Mouse (Mus musculus) heart, embryonic 12.5 days (tissue): ENCODE data around the gene Zmynd15. TPM values are rescaled to one million over a fixed set of nuclear protein-coding genes. Genes with fewer than 3 reads are reported as not detected.
"Not testable (repeated sequence)": the region's sequence is repeated elsewhere in the genome, so short reads cannot be mapped to it uniquely, and the experiment has no call there.

ENCODE experiments used
- ATAC-seq: fragments of 200-750 bp; cut with Nextera tagmentation; 2 replicates; pipeline ENCODE4 v1.8.0; 2017; ENCODE audit warnings: moderate TSS enrichment, moderate library complexity; ENCODE audit not compliant: insufficient number of reproducible peaks, low FRiP score
- H3K27ac ChIP-seq: fragments of 300-500 bp; sonication (generic); 2 replicates; pipeline ENCODE4 v1.5.1; 2016; ENCODE audit warnings: mild to moderate bottlenecking, moderate library complexity; ENCODE audit not compliant: poor library complexity, severe bottlenecking
- H3K27me3 ChIP-seq: fragments of 300-500 bp; sonication (generic); replicated peaks from 2 replicates; pipeline ENCODE4 v1.6.1; 2016; ENCODE audit warnings: mild to moderate bottlenecking, moderate library complexity
- H3K36me3 ChIP-seq: fragments of 300-500 bp; sonication (generic); 2 replicates; pipeline ENCODE4 v1.6.1; 2016; ENCODE audit warnings: mild to moderate bottlenecking, moderate library complexity
- H3K4me1 ChIP-seq: fragments of 300-500 bp; sonication (generic); replicated peaks from 2 replicates; pipeline ENCODE4 v1.6.1; 2016; ENCODE audit warnings: mild to moderate bottlenecking
- H3K4me2 ChIP-seq: fragments of 300-500 bp; sonication (generic); 2 replicates; pipeline ENCODE4 v1.6.1; 2016; ENCODE audit warnings: mild to moderate bottlenecking, moderate library complexity
- H3K4me3 ChIP-seq: fragments of 300-500 bp; sonication (generic); 2 replicates; pipeline ENCODE4 v1.5.1; 2016; ENCODE audit warnings: mild to moderate bottlenecking
- H3K9ac ChIP-seq: fragments of 300-500 bp; sonication (generic); 2 replicates; pipeline ENCODE4 v1.6.1; 2016; ENCODE audit warnings: mild to moderate bottlenecking, moderate library complexity
- H3K9me3 ChIP-seq: fragments of 300-500 bp; sonication (generic); replicated peaks from 2 replicates; pipeline ENCODE4 v1.6.1; 2016; ENCODE audit warnings: mild to moderate bottlenecking, moderate library complexity
- WGBS: fragments of 180-500 bp; shearing (Covaris S2); methylation state at CpG from one replicate; pipeline ENCODE4 v1.1.7; 2016; 5-methylcytosine and 5-hydroxymethylcytosine counted together
- polyA plus RNA-seq: library from polyadenylated mRNA; unstranded; fragments of >200 nt; fragmentation: Nextera tagmentation; extraction: Ambion mirVana; gene quantifications from 2 replicates; pipeline ENCODE4 v1.2.1, GENCODE M21; 2016

Gene Zmynd15
- polyA plus RNA-seq, 1 experiment from 2014 or later, result 1.9 TPM

GRCm38 (mm10) chr11:70473291-70473690, 14.1 kb downstream of the Zmynd15 start:
- not testable (repeated sequence) for H3K9ac ChIP-seq, H3K27me3 ChIP-seq, H3K36me3 ChIP-seq, H3K4me3 ChIP-seq, ATAC-seq, H3K4me2 ChIP-seq, H3K27ac ChIP-seq, H3K9me3 ChIP-seq
- H3K4me1 ChIP-seq, result peaks cover 12% of the 10 kb centered on the region; the same call in 1 of the 2 replicates
- 77% methylated on average over 5 of the region's 5 CpGs for WGBS

DNA sequence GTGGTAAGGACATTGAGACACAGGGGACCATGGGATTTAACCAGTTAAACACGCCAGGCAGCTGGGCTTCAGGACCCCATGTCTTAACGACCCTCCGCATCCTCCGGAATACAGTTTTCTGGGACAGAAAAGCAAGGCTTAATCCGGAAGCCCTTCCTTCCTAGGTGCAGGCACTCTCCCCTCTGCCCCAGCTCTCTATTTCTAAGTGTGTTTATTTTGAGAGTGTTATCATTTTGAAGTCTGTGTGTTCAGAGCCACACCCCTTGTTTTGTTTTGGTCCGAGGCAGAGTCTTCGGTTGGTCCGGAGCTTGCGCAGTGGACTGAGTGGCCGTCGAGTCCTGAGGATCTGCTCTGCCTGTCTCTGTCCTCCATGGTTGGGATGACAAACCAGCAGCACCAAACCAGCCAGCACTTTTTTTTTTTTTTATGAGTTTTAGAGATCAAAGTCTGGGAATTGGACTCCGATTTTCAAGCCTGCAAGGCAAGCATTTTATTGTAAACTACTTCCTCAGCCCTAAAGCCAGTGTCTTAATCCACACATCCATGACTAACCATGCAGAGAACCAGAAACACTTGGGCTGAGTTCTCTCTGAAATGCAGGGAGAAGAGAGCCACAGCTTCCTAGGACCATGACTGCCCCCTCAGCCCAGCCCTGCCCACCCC, 15.8 kb downstream of the Zmynd15 start:
- 56% methylated on average over 12 of the region's 12 CpGs for WGBS
- Histone ChIP-seq H3K27me3 (no peaks in the 10 kb centered on the region), H3K4me2 (no peak overlapping the region), H3K27ac (no peak overlapping the region), H3K4me3 (no peak overlapping the region), H3K9ac (no peak overlapping the region), H3K36me3 (no peaks in the 10 kb centered on the region), H3K4me1 (peaks cover 4% of the 10 kb centered on the region; the same call in 1 of the 2 replicates), H3K9me3 (no peaks in the 10 kb centered on the region)
- no peak for ATAC-seq

- no peak overlapping the region for H3K27ac ChIP-seq
- no peaks in the 10 kb centered on the region for H3K27me3 ChIP-seq
- WGBS, result 47% methylated on average over 2 of the region's 2 CpGs
- H3K4me2 ChIP-seq, result no peak overlapping the region
- H3K4me1 ChIP-seq, result no peaks in the 10 kb centered on the region
- no peak for ATAC-seq
- H3K36me3 ChIP-seq, result no peaks in the 10 kb centered on the region
- no peak overlapping the region for H3K9ac ChIP-seq
- H3K9me3 ChIP-seq, result no peaks in the 10 kb centered on the region
- H3K4me3 ChIP-seq, result no peak overlapping the region
Measured at GRCm38 (mm10) chr11:70485498-70485897, 26.3 kb downstream of the Zmynd15 start.

DNA sequence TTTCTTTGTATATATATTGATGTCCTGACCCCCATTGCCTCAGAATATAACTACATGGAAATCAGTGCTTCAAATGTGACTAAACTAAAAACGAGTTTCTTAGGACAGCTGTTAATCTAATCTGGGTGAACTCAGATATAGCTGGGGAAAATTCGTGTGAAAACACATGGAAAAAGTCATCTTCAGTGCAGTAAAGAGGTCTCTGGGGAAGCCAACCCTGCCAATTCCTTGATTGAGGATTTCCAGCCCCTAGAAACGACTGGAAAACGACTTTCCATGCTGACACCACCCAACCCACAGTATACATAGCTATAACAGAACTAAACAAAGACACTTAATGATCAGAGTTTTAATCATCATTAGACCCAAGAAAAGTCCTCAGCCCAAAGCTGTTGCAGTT, 28.6 kb downstream of the Zmynd15 start:
- no peak for ATAC-seq
- H3K27me3 ChIP-seq, result no peaks in the 10 kb centered on the region
- H3K4me3 ChIP-seq, result no peak overlapping the region

DNA sequence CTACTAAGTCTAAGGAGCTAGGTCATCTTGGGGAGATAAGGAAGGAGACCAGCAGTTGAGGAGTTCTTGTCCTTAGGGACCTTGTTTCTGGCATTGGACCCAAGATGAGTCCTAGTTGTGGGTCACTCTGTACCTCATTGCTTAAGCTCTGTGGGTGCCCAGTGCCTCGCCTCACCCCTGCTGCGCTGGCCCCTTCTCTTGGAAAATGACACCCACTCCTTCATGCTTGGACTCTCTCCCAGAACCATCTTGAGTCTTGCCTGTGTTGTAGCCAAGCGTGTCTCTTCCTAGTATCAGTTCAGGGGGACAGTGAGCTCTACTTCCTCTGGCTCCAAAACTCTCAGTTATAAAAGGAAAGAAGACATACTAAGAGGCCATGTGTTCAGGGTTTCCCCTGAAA, 29.9 kb downstream of the Zmynd15 start:
- WGBS, result 84% methylated on average over 3 of the region's 3 CpGs
- no peak overlapping the region for H3K4me3 ChIP-seq
- no peak overlapping the region for H3K4me2 ChIP-seq
- no peak for ATAC-seq
- no peak overlapping the region for H3K9ac ChIP-seq
- no peaks in the 10 kb centered on the region for H3K36me3 ChIP-seq
- no peaks in the 10 kb centered on the region for H3K27me3 ChIP-seq
- no peak overlapping the region for H3K27ac ChIP-seq
- no peaks in the 10 kb centered on the region for H3K4me1 ChIP-seq
- no peaks in the 10 kb centered on the region for H3K9me3 ChIP-seq

More for the DNA sequence above, 28.6 kb downstream of the Zmynd15 start:
- no peak overlapping the region for H3K27ac ChIP-seq
- H3K9me3 ChIP-seq, result no peaks in the 10 kb centered on the region
- H3K4me1 ChIP-seq, result no peaks in the 10 kb centered on the region
- no peaks in the 10 kb centered on the region for H3K36me3 ChIP-seq
- H3K9ac ChIP-seq, result no peak overlapping the region
- WGBS, result 25% methylated on average over 4 of the region's 4 CpGs
- H3K4me2 ChIP-seq, result no peak overlapping the region

- Histone ChIP-seq H3K4me1 (no peaks in the 10 kb centered on the region), H3K4me2 (no peak overlapping the region), H3K27me3 (no peaks in the 10 kb centered on the region), H3K4me3 (no peak overlapping the region), H3K9me3 (no peaks in the 10 kb centered on the region), H3K27ac (no peak overlapping the region), H3K36me3 (no peaks in the 10 kb centered on the region), H3K9ac (no peak overlapping the region)
- 83% methylated on average over 6 of the region's 6 CpGs for WGBS
- ATAC-seq, result no peak
Measured at GRCm38 (mm10) chr11:70489684-70490083, 30.5 kb downstream of the Zmynd15 start.

DNA sequence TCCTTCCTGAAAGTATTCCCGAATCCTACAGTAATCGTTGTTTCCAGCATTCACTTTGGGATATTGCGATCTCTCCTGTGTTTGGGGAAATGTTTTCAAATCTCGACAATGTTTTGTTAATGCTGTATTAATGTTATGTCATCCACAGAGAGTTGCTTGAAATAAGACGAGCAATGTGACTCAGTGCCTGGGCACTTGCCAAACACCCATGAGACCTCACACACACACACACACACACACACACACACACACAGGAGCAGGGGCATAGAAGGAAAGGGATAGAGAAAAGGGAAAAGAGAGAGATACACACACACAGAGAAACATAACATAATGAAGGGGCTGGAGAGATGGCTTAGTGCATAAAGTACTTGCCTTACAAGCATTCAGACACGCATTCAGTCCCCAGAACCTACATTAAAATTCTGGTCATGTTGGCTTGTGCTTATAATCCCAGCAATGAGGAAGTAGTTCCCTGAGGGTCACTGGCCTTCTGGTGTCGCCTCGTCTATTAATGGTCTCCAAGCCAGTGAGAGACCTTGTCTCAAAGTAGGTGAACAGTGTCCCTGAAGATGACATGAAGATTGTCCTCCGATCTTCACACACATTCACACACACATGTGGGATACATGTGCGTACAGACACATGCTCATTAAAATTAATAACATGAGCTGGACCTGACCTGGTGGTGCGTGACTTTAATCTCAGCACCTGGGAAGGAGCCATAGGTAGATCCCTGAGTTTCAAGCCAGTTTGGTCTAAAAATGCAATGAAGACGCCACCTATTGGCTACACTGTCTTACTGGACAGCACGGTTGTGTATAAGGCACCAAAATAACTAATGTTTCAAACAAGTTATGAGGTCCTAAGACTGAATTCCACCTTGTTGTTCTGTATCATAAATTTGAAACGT, 40.6 kb downstream of the Zmynd15 start:
- no peak for ATAC-seq
- no peak overlapping the region for H3K4me3 ChIP-seq
- no peak overlapping the region for H3K9ac ChIP-seq
- WGBS, result 67% methylated on average over 14 of the region's 14 CpGs
- no peak overlapping the region for H3K27ac ChIP-seq
- no peak overlapping the region for H3K4me2 ChIP-seq
- H3K27me3 ChIP-seq, result peaks cover 4% of the 10 kb centered on the region; the same call in 1 of the 2 replicates
- H3K9me3 ChIP-seq, result no peaks in the 10 kb centered on the region
- H3K36me3 ChIP-seq, result no peaks in the 10 kb centered on the region
- no peaks in the 10 kb centered on the region for H3K4me1 ChIP-seq

DNA sequence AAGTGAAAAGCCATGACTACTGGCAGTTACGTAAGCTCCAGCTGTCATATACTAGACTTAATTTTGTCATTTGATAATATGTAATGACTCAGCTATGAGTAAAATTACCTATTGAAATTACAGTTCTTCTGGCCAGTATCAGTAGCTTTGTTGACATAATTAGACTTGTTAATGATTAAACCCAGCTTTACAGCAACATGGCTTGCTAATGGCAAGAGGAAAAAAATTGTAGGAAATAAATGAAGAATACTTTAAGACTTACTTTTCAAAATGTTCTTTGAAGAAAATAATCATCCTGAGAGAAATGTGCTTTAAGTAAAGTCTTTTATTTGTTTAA, 41.2 kb downstream of the Zmynd15 start:
- Histone ChIP-seq H3K4me2 (no peak overlapping the region), H3K36me3 (no peaks in the 10 kb centered on the region), H3K4me3 (no peak overlapping the region), H3K27ac (no peak overlapping the region), H3K27me3 (peaks cover 7% of the 10 kb centered on the region; the same call in 1 of the 2 replicates), H3K9ac (no peak overlapping the region), H3K4me1 (0 out of 2 replicates have a peak, but pooled peaks cover 4% of the 10 kb centered on the region), H3K9me3 (no peaks in the 10 kb centered on the region)
- ATAC-seq, result no peak
- 84% methylated on average over 1 of the region's 1 CpGs for WGBS

GRCm38 (mm10) chr11:70502018-70502417, 42.8 kb downstream of the Zmynd15 start:
- Histone ChIP-seq H3K9ac (no peak overlapping the region), H3K4me1 (0 out of 2 replicates have a peak, but pooled peaks cover 4% of the 10 kb centered on the region), H3K9me3 (no peaks in the 10 kb centered on the region), H3K27ac (no peak overlapping the region), H3K36me3 (no peaks in the 10 kb centered on the region), H3K4me3 (no peak overlapping the region), H3K27me3 (peaks cover 8% of the 10 kb centered on the region; the same call in 1 of the 2 replicates), H3K4me2 (no peak overlapping the region)
- ATAC-seq, result no peak
- 55% methylated on average over 3 of the region's 3 CpGs for WGBS

- Histone ChIP-seq H3K4me2 (no peak within 1 kb of the TSS), H3K27me3 (peaks cover 27% of the 10 kb centered on the region), H3K27ac (no peak within 1 kb of the TSS), H3K4me3 (no peak within 1 kb of the TSS), H3K9ac (peak within 1 kb of the TSS; percentile 38; the same call in 1 of the 2 replicates), H3K9me3 (no peaks in the 10 kb centered on the region), H3K36me3 (no peaks in the 10 kb centered on the region), H3K4me1 (0 out of 2 replicates have a peak, but pooled peaks cover 4% of the 10 kb centered on the region)
- WGBS, result 46% methylated on average over 9 of the region's 9 CpGs
- ATAC-seq, result no peak
Measured at GRCm38 (mm10) chr11:70504970-70505369, 45.7 kb downstream of the Zmynd15 start, which contains the start of gene Tm4sf5. Gene Tm4sf5 (plus strand): TSS chr11:70505244.

- no peaks in the 10 kb centered on the region for H3K36me3 ChIP-seq
- H3K4me1 ChIP-seq, result 0 out of 2 replicates have a peak, but pooled peaks cover 4% of the 10 kb centered on the region
- ATAC-seq, result no peak
- H3K4me3 ChIP-seq, result no peak overlapping the region
- H3K9me3 ChIP-seq, result no peaks in the 10 kb centered on the region
- H3K27me3 ChIP-seq, result peaks cover 33% of the 10 kb centered on the region
- H3K27ac ChIP-seq, result no peak overlapping the region
- 17% methylated on average over 4 of the region's 4 CpGs for WGBS
- no peak overlapping the region; the same call in 1 of the 2 replicates for H3K4me2 ChIP-seq
- no peak overlapping the region for H3K9ac ChIP-seq
Measured at GRCm38 (mm10) chr11:70506385-70506784, 47.2 kb downstream of the Zmynd15 start.
